Mouse (Mus musculus) kidney, postnatal 14 days (tissue): ENCODE data around the gene Dnmbp.

Source experiments
- DNase-seq: peaks from one replicate; pipeline ENCODE4 v3.0.0; 2022; ENCODE audit warnings: mixed read lengths

The Dnmbp gene

DNA sequence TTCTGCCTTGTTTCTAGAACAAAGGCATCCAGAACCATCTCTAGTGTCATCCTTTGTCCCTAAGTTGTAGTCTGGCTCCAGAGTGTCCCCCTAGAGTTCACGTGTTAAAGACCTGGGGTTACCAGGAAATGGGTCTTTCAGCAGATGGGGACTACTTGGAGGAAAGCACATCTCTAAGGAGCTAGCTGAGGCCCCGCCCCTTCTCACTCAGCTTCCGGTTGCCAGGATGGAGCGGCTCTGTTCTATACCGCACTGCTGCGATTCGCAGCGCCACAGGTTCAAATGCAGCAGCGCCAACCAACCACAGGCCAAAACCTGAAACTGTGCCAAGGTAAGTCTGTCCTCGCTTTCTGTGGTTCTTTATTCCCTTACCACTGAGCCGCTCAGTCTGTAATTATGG is 65.6 kb downstream of the Dnmbp start:
- no peak for DNase-seq

DNA sequence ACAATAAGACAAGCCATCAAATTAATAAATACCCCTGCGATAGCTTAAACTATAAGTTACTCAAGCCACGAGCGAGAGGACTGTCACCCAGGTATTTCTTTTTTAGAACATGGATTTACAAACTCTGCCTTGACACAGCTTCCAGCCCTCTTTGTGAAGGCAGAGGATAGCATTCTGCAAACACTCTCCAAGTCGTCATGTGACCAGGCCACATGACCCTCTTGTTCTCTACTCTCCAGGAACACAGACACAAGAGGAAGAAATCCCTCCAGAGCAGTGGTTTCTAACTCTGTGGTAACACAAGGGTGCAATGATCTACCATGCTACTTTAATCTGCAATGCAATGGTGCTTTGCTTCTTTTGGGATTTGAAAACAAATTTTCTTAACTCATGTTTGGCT is 69.6 kb downstream of the Dnmbp start:
- no peak for DNase-seq

DNA sequence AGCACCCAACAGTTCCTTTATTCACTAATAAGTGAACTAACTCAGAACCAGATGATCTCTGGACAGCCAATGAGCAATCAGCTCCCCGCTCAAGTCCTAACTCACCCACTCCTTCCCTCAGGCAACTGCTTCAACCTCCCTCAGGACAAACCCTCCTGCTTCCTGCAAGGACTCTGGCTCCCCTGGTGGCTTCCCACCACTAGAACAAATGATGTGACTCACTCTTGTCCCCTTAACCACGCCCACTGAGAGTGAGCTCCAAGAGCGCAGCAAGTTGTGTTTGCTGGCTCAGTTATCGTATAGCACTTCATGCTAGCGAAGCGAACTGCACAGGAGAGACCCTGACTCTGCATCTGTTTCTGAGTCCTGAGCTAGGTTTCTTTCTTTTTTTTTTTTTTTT is 82.6 kb downstream of the Dnmbp start:
- no peak for DNase-seq

DNA sequence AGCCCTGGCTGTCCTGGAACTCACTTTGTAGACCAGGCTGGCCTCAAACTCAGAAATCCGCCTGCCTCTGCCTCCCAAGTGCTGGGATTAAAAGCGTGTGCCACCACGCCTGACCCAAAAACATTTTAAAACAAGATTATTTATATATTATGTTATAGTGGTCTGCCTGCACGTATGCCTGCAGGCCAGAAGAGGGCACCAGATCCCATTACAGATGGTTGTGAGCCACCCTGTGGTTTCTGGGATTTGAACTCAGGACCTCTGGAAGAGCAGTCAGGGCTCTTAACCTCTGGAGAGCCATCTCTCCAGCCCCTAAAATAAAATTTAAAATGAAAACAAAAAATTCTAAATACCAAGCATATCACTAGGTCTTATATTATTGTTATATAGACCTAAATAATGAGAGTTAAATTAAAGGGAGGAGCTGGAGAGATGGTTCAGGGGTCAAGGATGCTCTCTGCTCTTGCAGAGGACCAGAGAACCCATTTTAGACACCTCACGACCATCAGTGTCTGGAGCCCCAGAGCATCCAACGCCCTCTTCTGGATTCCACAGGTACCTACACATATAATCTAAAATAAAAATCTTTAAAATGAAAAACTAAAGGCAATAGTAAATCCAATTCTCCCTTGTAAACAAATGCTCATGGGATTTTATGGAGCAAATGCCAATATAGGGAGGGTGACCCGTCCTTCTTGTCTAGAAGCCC is 87.0 kb downstream of the Dnmbp start:
- DNase-seq, result no peak

GRCm38 (mm10) chr19:43851996-43852630 is 87.9 kb downstream of the Dnmbp start:
- peak; percentile 27 for DNase-seq

DNA sequence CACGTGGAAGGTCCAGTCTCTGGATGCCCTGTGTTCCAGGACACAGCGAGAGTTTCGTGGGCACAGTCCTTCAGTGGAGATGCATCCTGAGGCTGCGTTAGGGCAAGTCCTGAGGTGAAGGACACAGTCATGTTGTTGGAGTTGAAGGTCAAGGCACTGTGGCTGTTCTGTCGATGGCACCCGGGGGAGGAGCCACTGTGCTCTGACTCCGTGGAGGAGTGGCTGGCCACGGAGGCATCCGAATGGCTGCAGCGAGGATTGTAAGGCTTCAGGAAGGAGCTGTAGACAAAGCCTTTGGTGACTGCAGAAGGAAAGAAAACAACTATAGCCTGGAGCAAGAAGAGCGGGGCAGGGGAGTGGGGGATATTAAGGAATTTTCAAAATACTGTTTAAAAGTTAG is 90.0 kb downstream of the Dnmbp start:
- DNase-seq, result no peak

DNA sequence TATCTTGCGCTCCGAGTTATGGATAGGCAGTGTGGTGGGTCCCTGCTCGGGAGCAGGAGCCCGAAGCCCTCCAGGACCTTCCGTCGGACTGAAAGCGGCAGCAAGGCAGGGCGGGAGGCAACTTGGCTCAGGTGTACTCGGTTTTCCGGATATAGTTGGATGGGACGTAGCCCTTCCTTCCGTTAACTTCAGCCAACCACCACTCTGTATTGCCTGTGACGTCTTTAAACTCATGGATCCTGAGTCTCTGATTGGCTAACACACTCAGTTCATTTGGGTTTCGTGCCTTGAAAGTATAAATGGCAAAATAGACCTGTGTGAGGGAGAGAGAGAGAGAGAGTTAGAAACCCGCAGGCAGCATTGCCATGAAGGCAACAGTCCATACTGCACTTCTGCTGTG is 92.0 kb downstream of the Dnmbp start:
- DNase-seq, result no peak

GRCm38 (mm10) chr19:43847056-43847455 is 92.9 kb downstream of the Dnmbp start:
- no peak for DNase-seq

DNA sequence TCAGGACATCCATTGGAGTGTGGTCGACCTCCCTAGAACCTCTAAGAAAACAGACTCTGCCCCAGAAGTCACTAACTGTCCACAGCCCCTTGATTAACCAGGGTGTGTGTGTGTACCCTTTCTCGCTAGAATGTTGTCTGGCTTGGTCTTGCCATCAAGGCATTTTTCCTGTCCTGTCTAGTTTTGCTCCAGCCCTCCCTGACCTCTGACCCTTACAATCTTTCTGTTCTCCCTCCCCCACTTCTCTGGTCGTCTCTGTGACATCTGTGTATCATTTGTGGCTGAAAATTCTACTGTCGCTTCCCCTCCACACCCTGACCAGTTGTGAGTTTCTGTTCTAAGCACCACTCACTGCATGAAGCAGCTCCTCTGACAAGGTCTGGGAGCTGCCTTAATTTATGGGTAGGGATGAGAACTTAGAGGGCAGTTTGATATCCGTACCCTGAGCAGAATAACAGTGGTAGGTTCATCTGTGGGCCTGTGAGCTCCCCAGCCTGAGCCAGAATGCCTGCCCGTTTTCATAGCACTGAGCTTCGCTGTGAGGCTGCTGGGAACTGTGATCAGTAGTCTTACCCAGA is 94.6 kb downstream of the Dnmbp start:
- DNase-seq, result no peak

DNA sequence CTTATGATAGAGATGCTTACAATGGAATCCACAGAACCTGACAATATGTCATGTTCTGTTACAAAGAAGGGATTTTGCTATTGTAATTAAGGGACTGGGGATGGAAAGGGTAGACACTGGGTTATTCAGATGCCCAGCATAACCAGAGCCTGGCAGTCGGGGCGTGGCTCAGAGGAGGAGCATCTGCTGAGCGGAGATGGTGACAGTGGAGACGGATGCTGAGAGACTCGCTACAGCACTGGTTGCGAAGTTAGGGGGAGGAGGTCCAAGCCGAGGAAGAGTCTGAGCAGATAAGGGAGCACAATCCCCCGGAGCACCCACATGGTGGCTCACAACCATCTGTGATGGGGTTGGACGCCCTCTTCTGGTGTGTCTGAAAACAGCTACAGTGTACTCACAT is 96.8 kb downstream of the Dnmbp start:
- no peak for DNase-seq

DNA sequence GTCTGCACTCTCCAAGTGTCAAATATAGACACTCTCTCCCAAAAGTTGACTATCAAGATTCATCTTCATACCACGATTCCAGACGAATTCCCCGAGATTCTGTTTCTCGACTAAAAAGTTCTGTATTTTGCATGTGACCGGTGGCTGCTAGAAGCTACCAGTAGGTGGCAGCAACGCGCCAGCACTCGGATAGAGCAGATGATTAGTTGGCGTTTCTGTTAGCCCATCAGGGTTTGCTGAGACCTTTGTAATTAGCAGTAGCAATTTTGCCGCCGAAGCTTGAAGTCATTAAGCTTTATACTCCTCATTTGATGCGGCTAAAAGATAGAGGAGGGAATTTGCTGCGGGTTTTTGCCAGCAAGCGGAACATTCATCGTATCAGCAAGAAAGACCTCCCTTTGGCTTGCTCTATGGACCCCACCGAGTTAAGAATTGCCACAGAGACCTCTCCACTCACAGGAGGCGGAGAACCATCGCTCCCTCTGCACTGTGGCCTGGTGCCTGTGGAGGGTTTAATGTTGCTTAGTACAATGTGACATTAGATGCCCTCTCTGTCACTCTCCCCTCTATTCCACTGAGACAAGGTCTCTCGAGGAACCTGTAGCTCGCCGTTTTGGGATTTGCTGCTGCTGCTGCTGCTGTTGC is 107.4 kb downstream of the Dnmbp start:
- DNase-seq, result peak; percentile 81

DNA sequence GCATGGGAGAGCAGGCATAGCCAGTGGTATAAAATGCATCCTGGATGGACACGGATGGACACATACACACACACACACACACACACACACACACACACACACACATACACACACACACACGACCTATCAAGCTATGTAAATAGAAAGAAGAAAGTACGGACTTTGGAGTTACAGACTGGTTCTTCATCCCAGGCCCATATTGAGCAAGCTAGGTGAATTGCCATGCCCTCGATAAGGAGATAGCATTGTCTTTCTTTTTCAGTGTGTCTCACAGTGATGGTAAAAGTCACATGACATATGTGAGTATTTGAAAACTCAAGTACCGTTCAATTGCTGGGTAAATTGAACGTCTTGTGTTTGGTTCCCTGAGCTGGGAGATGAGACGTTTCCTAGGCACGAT is 113.1 kb downstream of the Dnmbp start:
- DNase-seq, result no peak

DNA sequence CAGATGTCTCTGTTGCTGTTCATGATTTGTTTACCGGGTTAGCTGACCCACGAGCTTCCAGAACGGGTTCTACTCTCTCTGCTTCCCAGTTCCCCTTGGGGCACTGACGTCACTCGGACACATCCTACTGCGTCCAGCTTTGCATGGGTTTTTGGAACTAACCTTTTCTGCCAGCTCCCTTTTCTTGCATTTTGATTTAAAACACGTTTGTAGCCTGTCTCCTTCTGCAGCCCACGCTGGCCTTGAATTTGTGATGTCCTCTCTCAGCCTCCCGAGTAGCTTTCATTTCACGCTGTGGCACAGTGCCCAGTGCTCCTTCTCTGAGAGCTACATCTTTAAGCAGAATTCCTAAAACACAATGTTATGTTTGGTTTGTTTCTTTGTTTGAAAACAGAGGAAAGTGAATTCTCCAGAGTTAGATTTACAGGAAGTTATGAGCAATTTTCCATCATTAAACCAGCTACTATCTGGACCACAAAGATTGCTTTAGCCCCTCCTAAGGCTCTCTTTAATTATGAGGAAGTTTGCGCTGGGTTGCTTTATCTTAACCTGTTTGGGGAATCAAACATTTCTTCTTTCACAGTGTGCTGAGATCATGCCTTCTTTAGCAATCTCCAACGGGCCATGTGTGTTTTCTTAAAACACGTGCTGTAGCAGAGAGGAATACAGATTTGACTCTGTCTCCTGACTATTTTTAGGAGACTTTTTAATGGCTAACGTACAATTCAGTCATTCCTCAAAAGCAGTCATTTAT is 124.2 kb downstream of the Dnmbp start:
- no peak for DNase-seq

DNA sequence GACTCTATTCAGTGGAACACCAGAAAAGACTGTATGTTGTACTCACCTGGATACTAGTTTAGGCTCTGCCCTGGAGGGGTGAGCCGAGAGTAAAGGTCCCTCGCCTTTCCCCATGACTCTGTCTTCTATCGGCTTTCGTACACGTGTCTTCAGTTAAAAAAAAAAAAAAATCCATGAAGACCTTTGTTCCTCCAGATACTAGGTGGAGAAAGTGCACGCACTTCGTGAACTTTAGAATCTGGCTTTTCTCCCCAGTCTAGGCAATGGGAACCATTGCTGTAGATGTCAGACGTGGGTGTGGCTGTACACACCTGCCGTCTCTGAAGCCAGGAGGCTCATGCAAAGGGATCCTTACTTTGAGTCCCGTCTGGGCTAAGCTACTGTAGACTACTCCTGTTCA is 126.7 kb downstream of the Dnmbp start:
- DNase-seq, result peak; percentile 16

DNA sequence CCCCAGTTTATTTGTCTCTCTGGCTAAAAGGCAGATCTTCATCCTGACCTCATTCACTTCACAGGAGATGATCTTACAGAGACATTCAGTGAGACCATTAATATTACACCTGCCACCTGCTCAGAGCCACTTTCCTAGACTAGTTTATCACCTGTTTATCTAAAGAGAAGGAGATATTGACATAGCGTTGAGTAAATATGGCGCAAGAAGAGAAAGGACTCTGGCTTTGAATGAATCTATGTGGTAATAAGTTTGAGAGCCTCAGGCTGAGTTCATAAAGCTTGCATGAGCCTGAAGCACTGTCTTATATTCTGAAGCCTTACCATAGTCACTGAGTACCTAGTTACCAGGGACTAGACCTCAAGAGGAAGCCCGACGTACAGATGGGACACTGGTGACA is 128.6 kb downstream of the Dnmbp start:
- DNase-seq, result no peak

GRCm38 (mm10) chr19:43809331-43809730 is 130.7 kb downstream of the Dnmbp start:
- DNase-seq, result no peak

DNA sequence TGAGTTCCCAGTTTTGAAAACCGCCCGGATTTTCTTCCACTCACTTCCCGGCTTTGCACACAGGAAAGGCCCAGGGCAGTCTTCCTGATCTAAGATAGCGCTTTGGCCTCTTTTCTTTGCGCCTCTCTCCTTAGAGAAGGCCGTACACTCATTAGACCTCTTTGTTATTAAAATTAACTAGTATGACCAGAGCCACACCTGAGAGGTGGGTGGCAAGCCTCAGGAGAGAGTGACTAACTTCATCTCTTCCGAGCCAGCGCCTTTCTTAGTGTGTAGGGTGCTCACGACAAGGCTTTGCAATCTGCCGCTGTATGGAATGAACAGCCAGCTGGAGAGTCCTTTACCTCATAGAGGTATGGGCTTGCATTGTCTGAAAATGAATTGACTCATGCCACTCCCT is 136.1 kb downstream of the Dnmbp start:
- DNase-seq, result no peak

DNA sequence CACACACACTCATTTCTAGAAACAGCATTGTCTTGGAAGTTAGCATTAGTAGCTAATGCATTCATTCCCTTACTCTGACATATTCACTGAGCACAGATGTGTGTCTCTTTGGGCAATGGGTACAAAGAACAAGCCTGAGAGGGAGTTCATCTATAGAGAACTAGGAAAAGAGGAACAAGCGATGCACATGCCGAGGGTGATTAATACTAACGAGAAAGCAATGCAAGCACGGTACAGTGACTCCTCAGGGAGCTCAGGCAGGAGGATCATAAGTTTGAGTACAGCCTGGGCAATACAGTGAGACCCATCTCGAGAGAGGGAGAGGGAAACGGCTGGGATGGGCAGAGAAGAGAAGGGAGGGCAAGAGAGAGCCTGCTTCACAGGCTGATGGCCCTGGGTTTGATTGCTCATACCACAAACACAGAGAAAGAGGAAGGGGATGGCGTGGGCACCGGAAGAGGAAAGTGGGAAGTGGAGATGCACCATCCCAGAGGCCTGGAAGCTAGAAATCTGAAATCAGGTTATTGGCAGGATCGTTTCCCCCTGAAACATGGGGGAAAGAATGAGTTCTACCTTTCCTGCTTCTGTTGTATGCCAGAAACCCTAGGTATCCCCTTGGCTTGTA is 138.5 kb downstream of the Dnmbp start:
- DNase-seq, result no peak

GRCm38 (mm10) chr19:43797216-43797615 is 142.8 kb downstream of the Dnmbp start:
- no peak for DNase-seq
